Mouse (Mus musculus) MEL (cell line): ENCODE measurements around the gene Fam122b. TPM values are rescaled to one million over a fixed set of nuclear protein-coding genes. Genes with fewer than 3 reads are reported as not detected.

Experiments used
- DNase-seq: peaks from one replicate; pipeline ENCODE4 v3.0.0; 2011; ENCODE audit warnings: low read depth, low spot score
- H3K27ac ChIP-seq: 2 replicates; pipeline ENCODE4 v1.5.1; 2012; ENCODE audit warnings: low read depth, mild to moderate bottlenecking, control low read depth, low read length, moderate library complexity; ENCODE audit not compliant: control insufficient read depth
- H3K27me3 ChIP-seq, 2 experiments: fragments of 150-350 bp in 1 of 2; sonication (generic) in 1 of 2; 2 replicates each; pipeline ENCODE4 v1.6.1; 2012; ENCODE audit warnings: low read length in 2 of 2, mild to moderate bottlenecking in 2 of 2, improper control_type of control experiment in 1 of 2, moderate library complexity in 1 of 2; ENCODE audit not compliant: insufficient read depth in 2 of 2, control insufficient read depth in 1 of 2
- H3K36me3 ChIP-seq, 2 experiments: 2 replicates each; pipeline ENCODE4 v1.6.1; 2012 to 2014; ENCODE audit warnings: low read length in 2 of 2, improper control_type of control experiment in 1 of 2, inconsistent platforms in 1 of 2, mild to moderate bottlenecking in 1 of 2; ENCODE audit not compliant: insufficient read depth in 2 of 2, control insufficient read depth in 1 of 2
- H3K4me1 ChIP-seq, 2 experiments: fragments of 150-350 bp in 1 of 2; sonication (generic) in 1 of 2; 2 replicates each; pipeline ENCODE4 v1.6.1; 2012; ENCODE audit warnings: low read length in 2 of 2, improper control_type of control experiment in 1 of 2, mild to moderate bottlenecking in 1 of 2; ENCODE audit not compliant: insufficient read depth in 2 of 2, control insufficient read depth in 1 of 2
- H3K4me3 ChIP-seq, 2 experiments: fragments of 150-350 bp in 1 of 2; sonication (generic) in 1 of 2; 2 replicates each; pipeline ENCODE4 v1.5.1; 2012; ENCODE audit warnings: low read depth in 2 of 2, low read length in 2 of 2, mild to moderate bottlenecking in 2 of 2, moderate library complexity in 2 of 2, control low read depth in 1 of 2, improper control_type of control experiment in 1 of 2; ENCODE audit not compliant: control insufficient read depth in 1 of 2, insufficient read depth in 1 of 2
- H3K79me2 ChIP-seq: 2 replicates; pipeline ENCODE4 v1.6.1; 2012; ENCODE audit warnings: mild to moderate bottlenecking, low read length, moderate library complexity; ENCODE audit not compliant: control insufficient read depth, poor library complexity, insufficient read depth
- H3K9ac ChIP-seq: 2 replicates; pipeline ENCODE4 v1.6.1; 2012; ENCODE audit warnings: low read depth, mild to moderate bottlenecking, control low read depth, low read length, moderate library complexity; ENCODE audit not compliant: control insufficient read depth, poor library complexity, severe bottlenecking
- H3K9me3 ChIP-seq: fragments of 150-350 bp; sonication (generic); replicated peaks from 2 replicates; pipeline ENCODE4 v1.6.1; 2012; ENCODE audit warnings: mild to moderate bottlenecking, low read length, improper control_type of control experiment, moderate library complexity; ENCODE audit not compliant: insufficient read depth
- BHLHE40 ChIP-seq: IDR thresholded peaks from 2 replicates; pipeline ENCODE4 v1.6.1; 2012; ENCODE audit warnings: low read depth, mild to moderate bottlenecking, inconsistent platforms, low read length, improper control_type of control experiment, borderline replicate concordance
- CHD2 ChIP-seq: IDR thresholded peaks from 2 replicates; pipeline ENCODE4 v1.6.1; 2011; ENCODE audit warnings: low read length, improper control_type of control experiment
- CTCF ChIP-seq, 3 experiments: IDR thresholded peaks in 2 of 3; conservative IDR thresholded peaks in 1 of 3; 2 replicates each; pipeline ENCODE4 v1.5.1; 2011 to 2012; ENCODE audit warnings: low read length in 3 of 3, low read depth in 2 of 3, mild to moderate bottlenecking in 2 of 3, improper control_type of control experiment in 1 of 3, inconsistent platforms in 1 of 3, mixed read lengths in 1 of 3, moderate library complexity in 1 of 3; ENCODE audit not compliant: control insufficient read depth in 1 of 3, insufficient read depth in 1 of 3, poor library complexity in 1 of 3, severe bottlenecking in 1 of 3
- E2F4 ChIP-seq: IDR thresholded peaks from 2 replicates; pipeline ENCODE4 v1.6.1; 2011; ENCODE audit warnings: low read depth, low read length, improper control_type of control experiment, borderline replicate concordance
- ELF1 ChIP-seq: IDR thresholded peaks from 2 replicates; pipeline ENCODE4 v1.6.1; 2014; ENCODE audit warnings: low read depth, mild to moderate bottlenecking, inconsistent platforms, low read length, improper control_type of control experiment, moderate library complexity
- HCFC1 ChIP-seq: IDR thresholded peaks from 2 replicates; pipeline ENCODE4 v1.6.1; 2012; ENCODE audit warnings: low read depth, mild to moderate bottlenecking, inconsistent platforms, low read length, improper control_type of control experiment, moderate library complexity
- MAX ChIP-seq: IDR thresholded peaks from 2 replicates; pipeline ENCODE4 v1.6.1; 2011; ENCODE audit warnings: low read length, improper control_type of control experiment
- NRF1 ChIP-seq: IDR thresholded peaks from 2 replicates; pipeline ENCODE4 v1.6.1; 2014; ENCODE audit warnings: low read depth, mild to moderate bottlenecking, inconsistent platforms, low read length, improper control_type of control experiment, moderate library complexity; ENCODE audit not compliant: poor library complexity, insufficient read depth, severe bottlenecking
- POLR2AphosphoS5 ChIP-seq: IDR thresholded peaks from 2 replicates; pipeline ENCODE4 v1.6.1; 2012; ENCODE audit warnings: low read depth, borderline replicate concordance, mild to moderate bottlenecking, inconsistent platforms, low read length, moderate library complexity, mixed read lengths
- RAD21 ChIP-seq: IDR thresholded peaks from 2 replicates; pipeline ENCODE4 v1.6.1; 2011; ENCODE audit warnings: mild to moderate bottlenecking, low read depth, low read length, improper control_type of control experiment
- SMC3 ChIP-seq: IDR thresholded peaks from 2 replicates; pipeline ENCODE4 v1.6.1; 2011; ENCODE audit warnings: low read depth, low read length, improper control_type of control experiment
- TAL1 ChIP-seq: IDR thresholded peaks from 2 replicates; pipeline ENCODE4 v1.6.1; 2012; ENCODE audit warnings: mild to moderate bottlenecking, inconsistent platforms, low read length, moderate library complexity, mixed read lengths
- TBP ChIP-seq: IDR thresholded peaks from 2 replicates; pipeline ENCODE4 v1.8.0; 2011; ENCODE audit warnings: low read depth, low read length, improper control_type of control experiment
- USF2 ChIP-seq, 2 experiments: IDR thresholded peaks; 2 replicates each; pipeline ENCODE4 v1.6.1; 2011 to 2012; ENCODE audit warnings: improper control_type of control experiment in 2 of 2, low read length in 2 of 2, borderline replicate concordance in 1 of 2, inconsistent platforms in 1 of 2, low read depth in 1 of 2, mild to moderate bottlenecking in 1 of 2; ENCODE audit not compliant: insufficient read depth in 1 of 2
- ZC3H11A ChIP-seq: IDR thresholded peaks from 2 replicates; pipeline ENCODE4 v1.6.1; 2012; ENCODE audit warnings: low read depth, mild to moderate bottlenecking, inconsistent platforms, low read length, improper control_type of control experiment
- ZMIZ1 ChIP-seq: IDR thresholded peaks from 2 replicates; pipeline ENCODE4 v1.6.1; 2012; ENCODE audit warnings: low read depth, mild to moderate bottlenecking, inconsistent platforms, low read length, improper control_type of control experiment, moderate library complexity
- ZNF384 ChIP-seq: IDR thresholded peaks from 2 replicates; pipeline ENCODE4 v1.6.1; 2012; ENCODE audit warnings: low read depth, mild to moderate bottlenecking, inconsistent platforms, low read length, improper control_type of control experiment
- polyA plus RNA-seq, 2 experiments: library from polyadenylated mRNA; stranded (reverse) in 1 of 2; unstranded in 1 of 2; fragments of >175 nt in 1 of 2; fragments of >200 nt in 1 of 2; gene quantifications; 2 replicates each; pipeline versions ENCODE4 v1.2.1 to v1.2.4; 2012; ENCODE audit warnings: low replicate concordance in 2 of 2, low read depth in 1 of 2; ENCODE audit not compliant: insufficient read length in 2 of 2, insufficient read depth in 1 of 2, missing spikeins in 1 of 2
- total RNA-seq: library from RNA; depleted of rRNA; stranded (reverse); fragments of 300-350 nt; gene quantifications from 2 replicates; pipeline ENCODE4 v1.2.3, GENCODE M21; 2012

The Fam122b gene
- total and polyA plus RNA-seq, 3 experiments: 2.2 to 9.9 TPM; not detected in 1

DNA sequence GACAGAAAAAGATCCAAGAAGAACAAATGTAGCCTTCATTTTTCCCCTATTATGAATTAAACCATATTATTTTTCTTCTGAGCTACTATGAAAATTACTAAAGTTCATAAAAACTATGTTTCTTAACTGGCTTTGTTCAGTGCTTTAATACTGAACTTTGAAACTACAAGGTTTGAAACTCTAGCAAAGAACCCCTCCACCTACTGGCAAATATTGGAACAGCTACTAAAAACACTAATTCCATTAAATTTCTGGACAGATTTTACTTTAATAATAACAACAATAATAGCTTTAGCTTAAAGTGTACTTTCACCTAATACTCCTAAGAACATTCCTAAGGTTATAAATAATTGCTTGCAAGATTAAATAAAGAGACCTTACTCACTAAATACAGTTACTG, 14.4 kb downstream of the Fam122b start:
- H3K9ac ChIP-seq: no peak overlapping the region
- no peaks in the 10 kb centered on the region for H3K4me1 ChIP-seq
- H3K27me3 ChIP-seq: no peaks in the 10 kb centered on the region
- H3K9me3 ChIP-seq: no peaks in the 10 kb centered on the region
- no peaks in the 10 kb centered on the region for H3K36me3 ChIP-seq
- TF ChIP-seq SMC3: peak; percentile 56
- TF ChIP-seq CTCF (IDR thresholded peaks at IDR 0.05 in 2 of 3, conservative IDR thresholded peaks at IDR 0.05 in 1 of 3; ENCODE audit: control insufficient read depth in 1 of 3, insufficient read depth in 1 of 3, low read depth in 2 of 3, low read length in 3 of 3, poor library complexity in 1 of 3, severe bottlenecking in 1 of 3): peak in 2 of 3 experiments; percentile 17 to 49; a peak in 3 of 6 replicates
- no peak for TF ChIP-seq TAL1
- TF ChIP-seq CHD2: no peak
- no peak for TF ChIP-seq TBP
- no peak for TF ChIP-seq NRF1
- no peak for TF ChIP-seq POLR2AphosphoS5
- no peak for TF ChIP-seq ZMIZ1
- TF ChIP-seq ZNF384: no peak
- no peak for TF ChIP-seq HCFC1
- no peak for TF ChIP-seq ZC3H11A
- no peak for TF ChIP-seq MAX
- peak; percentile 46 for TF ChIP-seq RAD21
- no peak for TF ChIP-seq BHLHE40
- H3K79me2 ChIP-seq: no peaks in the 10 kb centered on the region
- no peak overlapping the region for H3K27ac ChIP-seq
- no peak overlapping the region for H3K4me3 ChIP-seq
- DNase-seq: peak; percentile 25

DNA sequence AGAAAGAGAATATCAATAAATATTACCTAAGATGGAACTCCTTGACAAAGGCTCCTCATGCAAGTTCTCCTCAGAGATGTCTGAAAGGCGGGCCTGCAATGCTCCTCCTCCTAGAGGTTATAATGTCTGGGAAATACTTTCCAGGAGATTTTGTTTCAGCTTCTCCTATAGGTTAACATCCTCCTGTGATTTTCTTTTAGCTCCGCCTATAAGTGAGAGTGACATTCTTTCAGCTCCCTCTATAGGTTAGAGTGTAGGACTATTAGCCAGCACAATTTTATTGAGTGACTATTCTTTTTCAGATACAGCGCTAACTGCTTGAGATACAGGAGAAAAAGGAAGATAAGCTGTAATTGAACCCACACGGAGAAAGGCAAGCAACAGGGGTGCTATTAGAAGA, 29.6 kb downstream of the Fam122b start, which contains the start of gene Plac1:
TSS of gene Plac1 (minus strand) at position 101 of the 400 bp plus-strand sequence.
- H3K4me1 ChIP-seq: no peaks in the 10 kb centered on the region
- H3K36me3 ChIP-seq: no peaks in the 10 kb centered on the region
- H3K9me3 ChIP-seq: no peaks in the 10 kb centered on the region
- peak; percentile 4 for DNase-seq
- TF ChIP-seq RAD21: peak; percentile 14
- TF ChIP-seq ZNF384: no peak
- no peak for TF ChIP-seq E2F4
- TF ChIP-seq USF2 (IDR thresholded peaks at IDR 0.05; ENCODE audit: borderline replicate concordance in 1 of 2, insufficient read depth in 1 of 2, low read depth in 1 of 2, low read length in 2 of 2): no peak
- no peak for TF ChIP-seq ELF1
- no peak within 1 kb of the TSS for H3K27ac ChIP-seq
- H3K9ac ChIP-seq: no peak within 1 kb of the TSS
- no peaks in the 10 kb centered on the region for H3K79me2 ChIP-seq
- no peaks in the 10 kb centered on the region for H3K27me3 ChIP-seq
- H3K4me3 ChIP-seq: no peak within 1 kb of the TSS
